Mouse (Mus musculus): ENCODE results near the gene Kit.

- TF ChIP-seq MAFK (IDR thresholded peaks at IDR 0.05; ENCODE audit: insufficient read depth, low read depth, low read length) (no peak), HCFC1 (IDR thresholded peaks at IDR 0.05; ENCODE audit: borderline replicate concordance, insufficient read depth, low read length) (no peak), ZNF384 (IDR thresholded peaks at IDR 0.05; ENCODE audit: low read depth, low read length) (no peak), CHD2 (IDR thresholded peaks at IDR 0.05; ENCODE audit: low read depth, low read length) (no peak), ZC3H11A (IDR thresholded peaks at IDR 0.05; ENCODE audit: borderline replicate concordance, low read depth, low read length) (no peak)
Observed at GRCm38 (mm10) chr5:75699516-75699915, 124.8 kb downstream of the Kit start.
